28 mouse cellular contexts compared by ENCODE assay signal in the genomic region with DNA sequence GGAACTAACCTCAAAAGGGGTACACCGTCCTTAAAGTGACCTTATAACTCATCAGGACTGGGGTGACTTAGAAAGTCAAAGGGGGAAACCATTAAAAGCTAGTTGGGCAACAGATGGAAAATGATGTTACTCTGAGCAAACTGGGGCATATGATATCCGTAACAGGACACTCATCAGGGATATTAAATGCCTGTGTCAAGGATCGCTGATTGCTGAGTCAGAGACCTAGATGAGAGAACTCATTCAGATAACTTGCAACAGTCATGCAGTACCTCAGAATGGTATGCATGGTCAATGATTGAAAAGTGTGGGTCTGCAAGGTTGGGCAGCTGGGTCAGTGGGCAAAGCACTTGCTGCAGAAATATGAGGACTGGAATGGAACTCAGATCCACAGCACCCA. TPM values are rescaled to one million over a fixed set of nuclear protein-coding genes. Genes with fewer than 3 reads are reported as not detected.
DNase-seq lines count a peak whose midpoint lies in the region; ATAC-seq and TF ChIP-seq lines count a peak whose summit lies in the region.
"Had no signal": no experiment of that assay in that cellular context is flagged by ENCODE, and none has a peak within 500 bp of the region (broad histone marks: within the 10 kb centered on the region; RNA-seq: fewer than 3 reads in every experiment).

No protein-coding gene starts in this region.

- no peak overlapping the region for H3K4me3 ChIP-seq in layer of hippocampus, adult 2 months
- H3K4me3 ChIP-seq: embryonic facial prominence, embryonic 10.5 days; embryonic facial prominence, embryonic 12.5 days; forebrain, embryonic 12.5 days had no signal

- no peak overlapping the region for H3K27ac ChIP-seq in layer of hippocampus, adult 2 months
- H3K27ac ChIP-seq: embryonic facial prominence, embryonic 10.5 days; embryonic facial prominence, embryonic 12.5 days; forebrain, embryonic 12.5 days had no signal

- peak; percentile 94 for ATAC-seq in Patski
- ATAC-seq: CD4-positive, CD25-positive, alpha-beta regulatory T cell, adult 4 months; forebrain, embryonic 14.5 days; forebrain, embryonic 16.5 days had no signal

- in situ Hi-C loops in Patski (cut with MboI; ENCODE audit: low pct_unique_long_range_greater_than_20kb), result loop anchor here (5.0 kb wide), 1 partner anchor 84 kb away; no protein-coding TSS in a partner anchor

- H3K27me3 ChIP-seq in Patski, result no peaks in the 10 kb centered on the region
- H3K27me3 ChIP-seq: CH12.LX; embryonic facial prominence, embryonic 12.5 days; forebrain, embryonic 12.5 days had no signal

- peak; percentile 34 for DNase-seq in adrenal gland, adult 2 months
- DNase-seq in adrenal gland, adult 18-20 months (ENCODE audit: low spot score in 2 of 2), result no peak
- DNase-seq in 3T3-L1 (ENCODE audit: low read depth, low spot score), result peak; percentile 68
- DNase-seq in Muller cell, postnatal 12 days (ENCODE audit: inconsistent ontology term), result peak; percentile 17
- DNase-seq in Patski (ENCODE audit: low read depth, low spot score), result peak; percentile 66
- no peak for DNase-seq in frontal cortex, postnatal 14 days (ENCODE audit: low spot score in 2 of 2)
- DNase-seq in cerebellum, postnatal 14 days, result no peak
- DNase-seq in layer of hippocampus, adult 2 months (ENCODE audit: low spot score in 2 of 2), result no peak
- DNase-seq: adrenal gland, postnatal 14 days; B cell, adult 2 months; cerebellum, adult 11 months; cerebellum, adult 18-20 months; cerebellum, adult 8-10 months; cerebellum, adult 9-11 months; cerebellum, postnatal 25 days had no signal

- CTCF ChIA-PET in Patski (lab: Charles Lee), result interaction anchor here (1.0 to 1.7 kb wide), 3 partner anchors 9 to 15 kb away, joined by 3 to 6 read pairs (median 3); no protein-coding TSS in a partner anchor

- TF ChIP-seq CTCF in Patski (IDR thresholded peaks at IDR 0.05), result no peak
- TF ChIP-seq CTCF in layer of hippocampus, adult 2 months (conservative IDR thresholded peaks at IDR 0.05), result no peak

- POLR2A ChIA-PET in Patski (lab: Charles Lee), result no interaction called here

RNA-seq across cellular contexts. Expression of a gene that starts 41.0 kb away (rescaled TPM):
- under 1 TPM in 1 of 2 experiments, not detected in 1; 0.14 TPM for total RNA-seq in adrenal gland, adult 2 months (2021)
- polyA plus RNA-seq in adrenal gland, adult 2 months (2012; rRNA removed), result not detected in 2 replicates
- total RNA-seq in adrenal gland, adult 18-20 months (2021), result not detected
- polyA plus RNA-seq in Patski (2021), result 0.35 TPM
- total RNA-seq in layer of hippocampus, adult 2 months (2021), result under 1 TPM; 0.46 to 0.59 TPM
- total RNA-seq: adrenal gland, postnatal 14 days; gastrocnemius, adult 18-20 months had no signal
- polyA plus RNA-seq: CD4-positive, CD25-positive, alpha-beta regulatory T cell, adult 4 months; forebrain, embryonic 14.5 days; forebrain, embryonic 16.5 days had no signal

RNA-seq across cellular contexts. Expression of a gene that starts 53.2 kb away (rescaled TPM):
- total RNA-seq in adrenal gland, adult 2 months (2021), result not detected
- not detected in 2 replicates for polyA plus RNA-seq in adrenal gland, adult 2 months (2012; rRNA removed)
- not detected for total RNA-seq in adrenal gland, adult 18-20 months (2021)
- 0.10 TPM for polyA plus RNA-seq in Patski (2021)
- under 1 TPM in 1 of 2 experiments, not detected in 1; 0.28 TPM for total RNA-seq in layer of hippocampus, adult 2 months (2021)
- total RNA-seq: adrenal gland, postnatal 14 days; adrenal gland, postnatal 4 days; CH12.LX; gastrocnemius, adult 18-20 months; gastrocnemius, adult 8-10 months had no signal
- polyA plus RNA-seq: brain, embryonic 14.5 days; CD4-positive, CD25-positive, alpha-beta regulatory T cell, adult 4 months; cortical plate, adult 2 months; forebrain, embryonic 12.5 days; forebrain, embryonic 14.5 days; forebrain, embryonic 16.5 days; frontal cortex, adult 2 months had no signal

Comparison
In these comparisons a context has a peak if more than half of its experiments do, and no peak if none do; other contexts are left out.
1. DNase-seq: peak in adrenal gland, adult 2 months (single experiment), 3T3-L1 (single experiment), Muller cell, postnatal 12 days (single experiment) and Patski (single experiment); none in adrenal gland, adult 18-20 months (0 of 2), frontal cortex, postnatal 14 days (0 of 2), cerebellum, postnatal 14 days (0 of 2) and layer of hippocampus, adult 2 months (0 of 2).